Mouse (Mus musculus) ES-E14 (cell line): ENCODE measurements around the gene Scmh1.

ENCODE experiments used
- HCFC1 ChIP-seq: IDR thresholded peaks from 2 replicates; pipeline ENCODE4 v1.6.1; 2012; ENCODE audit warnings: low read length, inconsistent platforms, borderline replicate concordance; ENCODE audit not compliant: insufficient read depth
- MAFK ChIP-seq: IDR thresholded peaks from 2 replicates; pipeline ENCODE4 v1.6.1; 2014; ENCODE audit warnings: mild to moderate bottlenecking, low read depth, low read length, inconsistent platforms; ENCODE audit not compliant: insufficient read depth
- ZC3H11A ChIP-seq: IDR thresholded peaks from 2 replicates; pipeline ENCODE4 v1.6.1; 2012; ENCODE audit warnings: low read depth, mild to moderate bottlenecking, inconsistent platforms, low read length, borderline replicate concordance
- ZNF384 ChIP-seq: IDR thresholded peaks from 2 replicates; pipeline ENCODE4 v1.6.1; 2012; ENCODE audit warnings: low read depth, low read length, inconsistent platforms

DNA sequence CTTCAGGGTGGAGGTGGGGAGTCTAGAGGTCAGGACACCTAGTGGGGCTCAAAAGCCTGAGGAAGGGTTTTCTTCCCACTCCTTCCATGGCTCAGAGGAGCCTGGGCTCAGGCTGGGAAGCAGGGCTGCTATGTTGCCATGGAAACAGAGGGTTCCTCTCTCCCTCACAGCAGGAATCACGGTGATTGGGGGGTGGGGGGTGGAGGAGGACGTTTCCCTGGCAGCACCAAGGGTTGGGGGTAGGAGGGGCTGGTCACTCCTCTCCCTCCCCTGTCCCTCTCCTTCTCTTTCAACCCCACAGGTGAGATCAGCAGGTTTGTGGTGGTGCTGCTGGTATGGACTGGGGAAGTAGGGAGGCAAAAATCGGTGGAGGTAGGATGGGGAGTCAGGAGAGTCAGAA is 40.4 kb upstream of the Scmh1 start:
- TF ChIP-seq HCFC1, result no peak
- TF ChIP-seq MAFK, result no peak
- no peak for TF ChIP-seq ZC3H11A
- TF ChIP-seq ZNF384, result no peak
